Mouse (Mus musculus) urinary bladder, postnatal 10 days (tissue): ENCODE measurements around the gene Ftsj3.
"Not testable (repeated sequence)": the region's sequence is repeated elsewhere in the genome, so short reads cannot be mapped to it uniquely, and the experiment has no call there.

Experiments
- DNase-seq: peaks from one replicate; pipeline ENCODE4 v3.0.0; 2022; ENCODE audit warnings: low spot score

Gene Ftsj3

DNA sequence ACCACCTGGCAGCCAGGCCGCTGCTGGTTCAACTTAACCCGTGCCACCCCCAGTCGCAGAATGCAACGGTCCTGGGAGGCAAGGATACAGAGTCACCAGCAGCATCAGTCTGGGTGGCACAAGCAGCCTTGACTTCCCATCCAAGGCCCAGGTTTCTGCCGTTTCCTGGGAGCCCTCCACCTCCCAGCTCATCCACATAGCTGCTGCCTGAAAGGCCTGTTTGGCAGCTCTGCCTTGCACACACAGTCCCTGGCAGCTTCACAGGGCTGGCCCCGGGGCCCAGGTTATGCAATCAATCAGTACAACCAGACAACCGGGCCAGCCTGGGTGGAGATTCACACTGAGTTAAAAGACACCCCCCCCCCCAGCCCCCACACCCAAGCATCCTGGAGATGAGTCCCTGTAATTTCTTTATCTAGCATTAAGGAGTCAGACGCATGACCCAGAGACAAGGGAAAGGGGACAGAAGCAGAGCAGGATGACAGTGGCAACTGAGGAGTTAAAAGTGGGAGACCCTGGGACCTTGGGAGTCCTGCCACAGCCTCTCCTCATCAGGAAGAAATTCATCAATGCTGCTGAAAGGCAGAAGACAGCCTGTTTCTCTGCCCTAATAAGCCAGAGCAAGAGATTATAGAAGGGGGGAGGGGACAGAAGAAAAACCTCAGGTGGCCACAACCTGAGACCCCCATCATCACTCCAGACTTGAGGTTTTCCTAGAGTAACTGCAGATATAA, 12.6 kb upstream of the Ftsj3 start:
- peak; percentile 44 for DNase-seq

GRCm38 (mm10) chr11:106267871-106268270, 12.0 kb upstream of the Ftsj3 start:
- DNase-seq: no peak

- no peak for DNase-seq
Observed at GRCm38 (mm10) chr11:106267311-106267852, 11.5 kb upstream of the Ftsj3 start.

DNA sequence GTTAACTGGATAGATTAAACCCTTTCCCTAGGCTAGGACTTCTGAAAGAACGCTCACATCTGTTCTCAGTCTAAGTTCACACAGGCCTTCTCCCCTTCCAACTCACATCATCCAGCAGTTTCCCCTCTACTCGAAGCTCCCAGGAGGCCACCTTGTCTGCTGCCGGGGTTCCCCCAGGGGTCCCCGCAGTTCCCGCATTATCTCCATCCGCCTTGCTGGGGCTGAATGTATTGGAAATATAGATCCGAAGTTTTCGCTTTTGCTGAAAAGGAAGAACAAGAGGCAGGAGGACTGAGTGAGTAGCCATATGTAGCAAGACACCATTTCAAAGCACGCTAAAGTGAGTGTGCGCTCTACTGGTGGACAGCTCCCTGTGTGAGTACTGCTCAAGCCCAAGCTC, 10.6 kb upstream of the Ftsj3 start:
- no peak for DNase-seq

GRCm38 (mm10) chr11:106265570-106265969, 9.7 kb upstream of the Ftsj3 start:
- no peak for DNase-seq

DNA sequence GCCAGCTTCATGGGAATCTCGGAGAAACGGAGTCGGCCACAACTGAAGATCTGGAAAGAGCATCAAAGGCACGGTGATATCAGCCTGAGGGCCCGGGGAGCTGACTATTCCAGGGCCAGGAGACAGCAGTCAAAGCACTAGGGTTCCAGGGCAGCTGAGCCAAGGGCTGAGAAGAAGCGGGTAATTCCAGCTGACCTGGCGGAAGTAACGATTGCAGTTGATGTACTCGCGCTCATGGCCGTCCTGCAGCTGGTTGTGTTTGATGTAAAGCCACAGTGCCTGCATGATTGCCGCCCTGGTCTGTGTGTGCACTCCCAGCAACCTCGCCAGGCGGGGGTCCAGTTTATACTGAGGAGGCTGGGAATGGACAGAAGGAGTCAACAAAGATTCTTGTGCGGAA, 9.1 kb upstream of the Ftsj3 start:
- no peak for DNase-seq

- no peak for DNase-seq
Observed at GRCm38 (mm10) chr11:106263963-106264362, 8.1 kb upstream of the Ftsj3 start.

DNA sequence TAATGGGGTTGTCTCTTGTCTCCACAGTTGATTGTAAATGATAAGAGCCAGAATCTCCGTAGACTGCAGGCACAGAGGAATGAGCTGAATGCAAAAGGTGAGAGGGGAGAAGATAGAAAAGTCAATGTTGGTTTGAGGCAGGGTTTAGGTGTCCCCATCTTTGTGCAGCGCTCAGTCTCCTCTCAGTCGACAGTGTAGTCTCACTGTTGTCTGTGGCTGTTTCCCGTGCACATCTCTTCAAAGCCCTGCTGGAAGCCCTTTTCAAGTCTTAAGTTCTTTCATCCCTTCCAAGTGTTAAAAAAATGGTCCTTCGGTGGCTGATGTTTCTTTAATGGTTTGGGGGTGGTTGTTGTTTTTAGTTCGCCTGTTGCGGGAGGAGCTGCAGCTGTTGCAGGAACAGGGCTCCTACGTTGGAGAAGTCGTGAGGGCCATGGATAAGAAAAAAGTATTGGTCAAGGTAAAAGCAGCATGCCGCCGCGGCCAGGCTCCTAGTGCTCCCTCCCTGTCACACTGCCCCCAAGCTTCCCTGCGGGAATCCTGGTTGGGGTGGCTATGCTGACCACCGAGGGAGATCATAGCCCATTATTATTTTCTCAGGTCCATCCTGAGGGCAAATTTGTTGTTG, 5.1 kb upstream of the Ftsj3 start:
- no peak for DNase-seq

- no peak for DNase-seq
Observed at GRCm38 (mm10) chr11:106256775-106257174, 896 bp upstream of the Ftsj3 start.

- no peak for DNase-seq
Observed at GRCm38 (mm10) chr11:106255174-106255573, 705 bp downstream of the Ftsj3 start.

GRCm38 (mm10) chr11:106254767-106255166, 1.1 kb downstream of the Ftsj3 start:
- no peak for DNase-seq

- DNase-seq: no peak
Observed at GRCm38 (mm10) chr11:106249326-106249725, 6.6 kb downstream of the Ftsj3 start.

DNA sequence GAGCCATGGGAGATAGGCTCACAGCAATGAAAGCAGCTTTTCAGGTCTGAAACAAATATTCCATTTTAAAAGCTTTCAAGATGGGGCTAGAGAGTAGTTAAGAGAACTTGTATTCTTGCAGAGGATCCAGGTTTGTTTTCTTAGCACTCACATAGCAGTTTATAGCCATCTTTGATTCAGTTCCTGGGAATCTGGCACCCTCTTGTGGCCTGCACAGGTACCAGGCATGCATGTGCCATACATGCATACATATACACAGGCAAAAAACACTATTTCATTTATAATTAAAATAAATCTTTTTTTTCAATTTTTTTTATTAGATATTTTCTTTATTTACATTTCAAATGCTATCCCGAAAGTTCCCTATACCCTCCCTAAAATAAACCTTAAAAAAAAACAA, 9.0 kb downstream of the Ftsj3 start:
- DNase-seq: no peak

- not testable (repeated sequence) for DNase-seq
Observed at GRCm38 (mm10) chr11:106233978-106234377, 21.9 kb downstream of the Ftsj3 start.

DNA sequence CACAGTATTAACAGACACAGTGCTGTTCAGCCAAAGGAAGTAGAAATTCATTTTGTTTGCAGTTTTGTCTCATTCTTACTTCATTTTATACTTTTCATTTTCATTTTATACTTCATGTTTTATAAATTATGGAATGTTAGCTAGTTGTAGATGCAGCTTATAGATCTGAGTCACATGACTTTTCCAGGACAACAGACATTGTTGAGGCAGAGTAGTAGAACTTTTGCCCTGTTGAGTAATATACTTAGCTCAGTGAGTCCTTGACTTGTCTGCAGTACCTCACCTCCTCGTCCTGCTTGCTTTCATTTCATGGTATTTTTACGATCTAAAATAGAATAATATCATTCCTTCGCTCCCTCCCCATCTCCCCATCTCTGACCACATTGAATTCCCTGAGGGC, 35.3 kb downstream of the Ftsj3 start:
- no peak for DNase-seq

DNA sequence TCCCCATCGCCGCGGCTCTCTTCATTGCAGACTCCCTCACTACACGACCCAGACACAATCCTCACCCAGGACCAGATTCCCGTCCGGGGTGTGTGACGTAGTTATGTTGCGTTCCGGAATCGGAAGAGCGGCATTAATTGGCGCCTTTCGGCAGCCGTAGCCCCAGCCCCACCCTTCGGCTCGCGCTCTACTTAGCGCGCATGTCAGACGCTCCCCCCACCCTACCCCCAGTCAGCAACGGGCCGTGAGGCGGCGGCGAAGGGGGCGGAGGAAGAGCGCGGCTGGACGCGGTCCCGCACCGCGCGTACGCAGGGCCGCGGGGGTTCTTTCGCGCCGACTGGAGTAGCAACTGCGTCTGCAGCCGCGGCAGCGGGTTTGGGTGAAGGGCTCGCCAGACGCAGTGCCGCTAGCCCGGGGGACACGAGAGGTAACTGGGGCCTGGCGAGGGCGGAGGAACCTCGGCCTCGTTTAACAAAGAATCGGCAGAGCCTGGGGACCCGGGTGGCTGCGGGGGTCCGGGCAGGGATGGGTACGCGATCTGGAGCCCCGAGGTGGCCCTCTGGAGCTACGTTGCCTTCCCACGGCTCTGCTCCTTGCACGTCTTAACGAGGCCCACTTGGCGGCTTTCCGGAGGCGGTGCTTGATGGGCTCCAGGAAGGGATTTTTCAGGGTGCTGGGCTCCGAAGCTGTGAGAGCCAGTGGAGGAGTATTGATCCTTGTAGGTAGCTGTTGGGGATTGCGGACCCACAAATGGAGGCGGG, 39.0 kb downstream of the Ftsj3 start, which contains the start of gene Ddx42:
Ddx42 (plus strand) TSS at position 197 of the 761 bp plus-strand sequence.
- peak; percentile 64 for DNase-seq

DNA sequence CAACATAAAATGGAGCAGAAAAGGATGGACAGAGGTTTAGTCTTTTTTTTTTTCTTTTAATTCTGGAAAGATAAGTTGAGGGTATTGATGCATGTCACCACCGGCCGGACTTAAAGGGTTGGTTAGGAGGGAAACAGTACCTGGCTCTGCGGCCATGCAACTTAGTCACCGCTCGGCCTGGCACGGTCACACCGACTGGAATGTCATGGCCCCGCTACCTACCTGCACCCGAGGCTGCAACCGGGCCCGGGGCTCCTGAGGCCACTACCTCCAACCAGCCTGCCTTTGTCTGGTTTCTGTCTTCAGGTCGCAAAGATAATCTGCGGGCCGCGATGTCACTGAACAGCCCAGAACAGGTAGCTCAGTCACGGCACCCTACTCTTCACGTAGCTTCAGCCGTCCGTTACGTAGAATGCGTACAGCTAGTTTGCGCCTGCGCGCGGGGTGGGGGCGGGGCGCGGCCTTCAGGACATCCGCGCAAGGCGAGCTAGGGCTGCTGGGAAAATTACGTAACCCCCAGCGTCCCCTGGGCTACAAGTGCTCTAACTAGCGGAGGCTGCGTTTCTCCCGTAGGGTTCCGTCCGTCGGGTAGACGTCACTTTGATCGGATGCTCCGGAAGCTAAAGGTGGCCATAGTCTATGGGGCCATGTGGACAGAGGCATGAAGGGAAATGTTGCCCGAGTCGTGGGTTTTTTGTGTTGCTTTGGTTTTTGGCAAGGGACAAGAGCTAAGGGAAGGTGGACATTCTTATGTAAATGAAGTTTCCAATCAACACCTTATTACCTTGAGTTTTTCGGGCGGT, 39.8 kb downstream of the Ftsj3 start, which contains the start of gene Ccdc47:
Ccdc47 (minus strand) TSS at position 418 of the 803 bp plus-strand sequence.
- DNase-seq: peak; percentile 71

DNA sequence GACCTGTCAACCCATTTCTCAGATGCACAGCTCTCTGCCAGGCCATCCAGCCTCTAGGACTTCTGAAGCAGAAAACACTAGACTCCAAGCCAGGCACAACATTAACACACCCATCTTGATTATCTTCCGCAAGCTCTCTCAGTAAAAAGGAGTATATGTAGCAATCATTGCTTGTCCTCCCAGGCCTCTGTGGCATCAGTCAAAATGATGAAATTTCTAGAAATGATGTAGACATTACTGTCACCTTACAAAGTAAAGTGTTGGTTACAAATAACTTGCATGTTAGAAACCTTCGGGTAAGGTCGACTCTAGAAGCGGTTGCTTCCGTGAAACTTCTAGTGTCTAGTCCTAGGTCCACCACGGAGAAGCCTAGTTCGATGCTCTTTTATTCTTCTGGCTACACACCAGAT, 40.4 kb downstream of the Ftsj3 start:
- no peak for DNase-seq

DNA sequence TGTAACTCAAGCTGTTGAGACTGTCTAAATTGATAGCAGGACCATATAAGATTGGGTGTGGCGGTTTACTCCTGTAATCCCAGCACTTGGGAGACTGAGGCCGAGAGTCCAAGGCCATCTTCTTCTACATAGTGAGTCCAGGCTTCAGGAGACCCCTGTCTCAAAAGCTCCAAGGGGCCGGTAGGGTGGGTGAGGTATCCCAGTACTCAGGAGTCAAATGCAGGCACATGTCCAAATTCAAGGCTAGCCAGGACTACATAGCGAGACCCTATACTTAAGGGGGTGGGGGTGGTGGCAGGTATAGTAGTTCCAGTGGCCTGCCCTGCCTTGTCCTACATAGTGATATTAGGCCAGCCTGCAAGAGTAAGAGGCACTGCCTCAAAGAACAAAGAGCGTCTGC, 41.0 kb downstream of the Ftsj3 start:
- DNase-seq: no peak

- no peak for DNase-seq
Observed at GRCm38 (mm10) chr11:106212771-106213170, 43.1 kb downstream of the Ftsj3 start.

GRCm38 (mm10) chr11:106202123-106202465, 53.8 kb downstream of the Ftsj3 start, which contains the start of gene Strada:
Gene Strada (minus strand): TSS chr11:106202168.
- no peak for DNase-seq
